Mouse (Mus musculus) liver, embryonic 14.5 days (tissue): Measurements from ENCODE around the gene Glis2. TPM values are rescaled to one million over a fixed set of nuclear protein-coding genes. Genes with fewer than 3 reads are reported as not detected.

Experiments used
- ATAC-seq: fragments of 200-750 bp; cut with Nextera tagmentation; 2 replicates; pipeline ENCODE4 v1.8.0; 2017; ENCODE audit warnings: moderate number of reproducible peaks, mild to moderate bottlenecking, moderate library complexity; ENCODE audit not compliant: insufficient read depth
- DNase-seq, 3 experiments: peaks; one replicate each; pipeline ENCODE4 v3.0.0-alpha.2; 2012 to 2013; ENCODE audit warnings: low read depth in 3 of 3, low spot score in 3 of 3
- H3K27ac ChIP-seq: fragments of 300-500 bp; sonication (generic); 2 replicates; pipeline ENCODE4 v1.5.1; 2014; ENCODE audit warnings: moderate library complexity, mild to moderate bottlenecking, control low read depth, inconsistent platforms
- H3K27me3 ChIP-seq: fragments of 300-500 bp; sonication (generic); 2 replicates; pipeline ENCODE4 v1.6.1; 2014; ENCODE audit warnings: mild to moderate bottlenecking, low read length, moderate library complexity; ENCODE audit not compliant: control insufficient read depth, insufficient read depth
- H3K36me3 ChIP-seq: fragments of 300-500 bp; sonication (generic); replicated peaks from 2 replicates; pipeline ENCODE4 v1.6.1; 2014; ENCODE audit warnings: low read depth; ENCODE audit not compliant: control insufficient read depth, insufficient read depth
- H3K4me1 ChIP-seq, 2 experiments: fragments of 200-500 bp in 1 of 2; fragments of 300-500 bp in 1 of 2; sonication (generic) in 1 of 2; replicated peaks; 2 replicates each; pipeline ENCODE4 v1.6.1; 2012 to 2014; ENCODE audit warnings: antibody characterized with exemption in 1 of 2, inconsistent platforms in 1 of 2, low read length in 1 of 2; ENCODE audit not compliant: control insufficient read depth in 2 of 2, insufficient read depth in 2 of 2
- H3K4me2 ChIP-seq: fragments of 300-500 bp; sonication (generic); 2 replicates; pipeline ENCODE4 v1.6.1; 2014; ENCODE audit warnings: low read depth, mild to moderate bottlenecking, control low read depth, moderate library complexity
- H3K4me3 ChIP-seq, 2 experiments: fragments of 200-500 bp in 1 of 2; fragments of 300-500 bp in 1 of 2; sonication (generic) in 1 of 2; 2 replicates each; pipeline ENCODE4 v1.5.1; 2012 to 2014; ENCODE audit warnings: low read depth in 2 of 2, low read length in 2 of 2, mild to moderate bottlenecking in 2 of 2, control low read depth in 1 of 2, inconsistent platforms in 1 of 2, moderate library complexity in 1 of 2; ENCODE audit not compliant: insufficient read depth in 1 of 2
- H3K9ac ChIP-seq: fragments of 300-500 bp; sonication (generic); replicated peaks from 2 replicates; pipeline ENCODE4 v1.6.1; 2014; ENCODE audit warnings: mild to moderate bottlenecking, control low read depth, moderate library complexity
- H3K9me3 ChIP-seq: fragments of 300-500 bp; sonication (generic); 2 replicates; pipeline ENCODE4 v1.6.1; 2016; ENCODE audit warnings: low read length, mixed read lengths; ENCODE audit not compliant: control insufficient read depth
- CTCF ChIP-seq: IDR thresholded peaks from 2 replicates; pipeline ENCODE4 v1.5.1; 2016; ENCODE audit warnings: antibody characterized with exemption, low read depth, control low read depth
- EP300 ChIP-seq: IDR thresholded peaks from 2 replicates; pipeline ENCODE4 v1.6.1; 2016; ENCODE audit warnings: antibody characterized with exemption, low read depth
- WGBS: fragments of 180-500 bp; shearing (Covaris S2); extraction: QIAGEN DNeasy Blood & Tissue Kit; methylation state at CpG from one replicate; pipeline ENCODE4 v1.1.7; 2014; ENCODE audit not compliant: insufficient replicate concordance; 5-methylcytosine and 5-hydroxymethylcytosine counted together
- polyA plus RNA-seq, 2 experiments: library from polyadenylated mRNA; depleted of rRNA in 1 of 2; stranded (reverse) in 1 of 2; unstranded in 1 of 2; fragments of >200 nt; fragmentation: Nextera tagmentation in 1 of 2; extraction: Ambion mirVana in 1 of 2; gene quantifications; 2 replicates each; pipeline versions ENCODE4 v1.2.1 to v1.2.3; 2012 to 2014

Gene Glis2
- polyA plus RNA-seq, 2 experiments = 1.7 to 2.8 TPM

DNA sequence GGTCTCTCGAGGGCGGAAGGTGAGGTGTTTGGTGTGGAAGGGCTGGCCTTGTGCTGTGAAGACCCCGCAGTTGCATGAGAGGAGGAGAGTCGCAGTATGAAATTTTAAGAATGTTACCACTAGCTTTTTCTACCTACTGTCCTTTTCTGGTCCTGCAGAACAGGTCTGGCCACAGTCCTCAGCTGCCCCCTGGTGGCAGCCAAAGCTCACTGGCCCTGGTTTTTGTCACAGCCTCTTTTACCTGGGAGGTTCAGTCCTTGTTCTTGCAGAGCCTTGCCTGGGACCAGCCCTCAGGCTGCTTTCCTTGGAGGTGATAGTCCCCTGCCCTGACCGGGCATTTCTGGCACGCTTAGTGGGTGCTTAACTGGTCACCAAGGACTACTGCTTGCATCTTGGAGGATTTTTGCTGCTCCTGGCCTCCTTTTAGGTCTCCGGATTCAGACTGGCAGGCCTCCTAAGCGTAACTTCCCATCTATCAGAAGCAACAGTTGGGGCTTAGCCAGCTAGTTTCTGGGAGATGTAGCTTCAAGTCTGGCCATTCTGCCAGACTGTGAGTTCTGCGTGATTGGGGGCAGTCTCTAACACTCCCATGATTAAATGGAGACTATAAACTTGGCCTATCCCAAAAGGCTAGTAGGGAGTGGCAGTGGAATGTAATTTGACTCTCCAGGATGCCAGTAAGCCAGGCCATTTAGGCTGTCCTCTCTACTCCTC, 13.5 kb downstream of the Glis2 start:
- ATAC-seq (0 out of 2 replicates have a peak, but pooled peaks have one; percentile 43), DNase-seq (peak; percentile 55 to 58 (median 58))
- no peak overlapping the region for H3K27ac ChIP-seq
- TF ChIP-seq CTCF = peak; percentile 98
- TF ChIP-seq EP300 = no peak
- no peak overlapping the region for H3K4me3 ChIP-seq
- peaks cover 0 to 19% of the 10 kb centered on the region in 2 experiments; a peak in 2 of 4 replicates for H3K4me1 ChIP-seq
- no peak overlapping the region for H3K4me2 ChIP-seq
- H3K27me3 ChIP-seq = no peaks in the 10 kb centered on the region
- H3K9ac ChIP-seq = no peak overlapping the region
- no peaks in the 10 kb centered on the region for H3K9me3 ChIP-seq
- no peaks in the 10 kb centered on the region for H3K36me3 ChIP-seq
- 41% methylated on average over 9 of the region's 9 CpGs for WGBS

DNA sequence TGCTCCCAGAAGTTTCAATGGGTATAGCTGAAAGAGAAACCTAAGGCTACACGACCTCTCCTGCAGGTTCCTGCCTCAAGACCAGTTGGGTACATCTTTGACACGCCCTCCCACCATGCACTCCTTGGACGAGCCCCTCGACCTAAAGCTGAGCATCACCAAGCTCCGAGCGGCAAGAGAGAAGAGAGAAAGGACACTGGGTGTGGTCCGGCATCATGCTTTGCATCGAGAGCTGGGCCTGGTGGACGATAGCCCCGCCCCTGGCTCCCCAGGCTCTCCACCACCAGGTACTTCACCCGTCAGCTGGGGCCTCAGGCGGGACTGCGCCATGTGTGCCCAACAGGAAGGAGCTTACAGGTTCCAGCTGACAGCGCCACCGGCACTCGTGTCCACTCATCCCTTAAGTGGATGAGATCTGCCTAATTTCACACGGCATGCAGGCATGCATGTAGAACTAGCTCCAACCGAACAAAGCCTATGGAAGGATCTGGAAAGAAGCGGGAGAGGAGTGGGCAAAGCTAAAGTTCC, 14.1 kb downstream of the Glis2 start:
- H3K9me3 ChIP-seq = no peaks in the 10 kb centered on the region
- no peaks in the 10 kb centered on the region for H3K27me3 ChIP-seq
- H3K36me3 ChIP-seq = no peaks in the 10 kb centered on the region
- H3K4me2 ChIP-seq = no peak overlapping the region
- no peak overlapping the region for H3K27ac ChIP-seq
- DNase-seq (no peak), ATAC-seq (no peak)
- H3K4me1 ChIP-seq = peaks cover 0 to 19% of the 10 kb centered on the region in 2 experiments; a peak in 2 of 4 replicates
- H3K4me3 ChIP-seq = no peak overlapping the region
- WGBS = 77% methylated on average over 19 of the region's 19 CpGs
- H3K9ac ChIP-seq = no peak overlapping the region
- TF ChIP-seq CTCF = no peak
- TF ChIP-seq EP300 = no peak

DNA sequence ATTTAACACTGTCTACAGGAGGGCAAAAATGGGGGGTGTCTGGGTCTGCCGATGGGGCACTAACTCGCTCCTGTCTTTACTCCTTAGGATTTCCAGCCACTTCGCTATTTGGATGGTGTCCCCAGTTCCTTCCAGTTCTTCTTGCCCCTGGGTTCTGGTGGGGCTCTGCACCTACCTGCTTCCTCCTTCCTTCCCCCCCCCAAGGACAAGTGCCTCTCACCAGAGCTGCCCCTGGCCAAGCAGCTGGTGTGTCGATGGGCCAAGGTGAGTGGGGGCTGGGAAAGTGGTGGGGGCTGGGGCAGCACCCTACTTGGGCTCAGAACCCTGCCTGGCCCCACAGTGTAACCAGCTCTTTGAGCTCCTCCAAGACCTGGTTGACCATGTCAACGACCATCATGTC, 16.7 kb downstream of the Glis2 start:
- Histone ChIP-seq H3K27ac (no peak overlapping the region), H3K4me3 (no peak overlapping the region), H3K4me2 (no peak overlapping the region), H3K36me3 (no peaks in the 10 kb centered on the region; the same call in none of the 2 replicates), H3K9me3 (no peaks in the 10 kb centered on the region), H3K9ac (no peak overlapping the region), H3K27me3 (no peaks in the 10 kb centered on the region), H3K4me1 (peaks cover 0 to 12% of the 10 kb centered on the region in 2 experiments; a peak in 2 of 4 replicates)
- TF ChIP-seq CTCF (no peak), EP300 (no peak)
- DNase-seq = no peak
- WGBS = 76% methylated on average over 5 of the region's 5 CpGs
- ATAC-seq = no peak

DNA sequence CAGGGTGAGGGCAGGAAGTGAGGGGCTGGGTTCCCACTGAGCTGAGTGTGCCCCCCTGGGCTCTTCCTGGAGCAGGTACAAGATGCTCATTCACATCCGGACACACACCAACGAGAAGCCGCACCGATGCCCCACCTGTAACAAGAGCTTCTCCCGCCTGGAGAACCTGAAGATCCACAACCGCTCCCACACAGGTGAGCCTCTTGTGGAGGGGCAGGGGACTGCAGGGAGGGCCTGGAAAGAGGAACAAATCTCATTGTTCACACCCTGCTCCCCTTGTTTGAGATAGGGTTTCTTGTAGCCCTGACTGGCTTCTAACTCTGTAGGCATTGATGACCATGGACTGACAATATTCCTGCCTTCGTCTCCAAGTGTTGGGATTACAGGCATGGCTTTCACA, 17.2 kb downstream of the Glis2 start:
- WGBS = 91% methylated on average over 7 of the region's 7 CpGs
- Histone ChIP-seq H3K36me3 (no peaks in the 10 kb centered on the region; the same call in none of the 2 replicates), H3K4me1 (peaks cover 0 to 7% of the 10 kb centered on the region in 2 experiments; a peak in 2 of 4 replicates), H3K27ac (no peak overlapping the region), H3K9ac (no peak overlapping the region), H3K27me3 (no peaks in the 10 kb centered on the region), H3K4me3 (no peak overlapping the region), H3K4me2 (no peak overlapping the region), H3K9me3 (no peaks in the 10 kb centered on the region)
- DNase-seq = no peak
- TF ChIP-seq CTCF = peak; percentile 30; the same call in 1 of the 2 replicates
- no peak for TF ChIP-seq EP300
- no peak for ATAC-seq

DNA sequence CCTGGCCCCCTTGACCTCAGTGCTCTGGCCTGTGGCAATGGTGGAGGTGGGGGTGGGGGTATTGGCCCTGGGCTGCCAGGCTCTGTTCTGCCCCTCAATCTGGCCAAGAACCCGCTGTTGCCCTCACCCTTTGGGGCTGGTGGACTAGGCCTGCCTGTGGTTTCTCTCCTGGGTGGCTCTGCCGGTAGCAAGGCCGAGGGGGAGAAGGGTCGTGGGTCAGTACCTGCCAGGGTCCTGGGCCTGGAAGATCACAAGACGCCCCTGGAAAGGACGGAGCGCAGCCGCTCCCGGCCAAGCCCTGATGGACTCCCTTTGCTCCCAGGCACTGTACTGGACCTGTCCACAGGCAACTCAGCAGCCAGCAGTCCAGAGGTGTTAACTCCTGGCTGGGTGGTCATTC, 19.2 kb downstream of the Glis2 start:
- no peak overlapping the region for H3K9ac ChIP-seq
- H3K27ac ChIP-seq = no peak overlapping the region
- H3K36me3 ChIP-seq = no peaks in the 10 kb centered on the region; the same call in none of the 2 replicates
- no peaks in the 10 kb centered on the region for H3K9me3 ChIP-seq
- ATAC-seq (no peak), DNase-seq (no peak)
- no peak overlapping the region for H3K4me3 ChIP-seq
- H3K4me1 ChIP-seq = no peaks in the 10 kb centered on the region
- no peaks in the 10 kb centered on the region for H3K27me3 ChIP-seq
- TF ChIP-seq CTCF = no peak
- TF ChIP-seq EP300 = no peak
- H3K4me2 ChIP-seq = no peak overlapping the region
- 83% methylated on average over 9 of the region's 9 CpGs for WGBS
